Mouse (Mus musculus): ENCODE measurements around the gene Foxc2.

Gene Foxc2

GRCm38 (mm10) chr8:121086004-121086900 is 29.7 kb upstream of the Foxc2 start:
- no peak for DNase-seq (ENCODE audit: low read depth, low spot score)

- DNase-seq (ENCODE audit: low read depth, low spot score): no peak
These were observed 27.7 kb upstream of the Foxc2 start for GRCm38 (mm10) chr8:121088281-121088680.

- no peak for DNase-seq (ENCODE audit: low read depth, low spot score)
These were observed 26.9 kb upstream of the Foxc2 start for GRCm38 (mm10) chr8:121088871-121089630.

GRCm38 (mm10) chr8:121089631-121090380 is 26.2 kb upstream of the Foxc2 start:
- DNase-seq (ENCODE audit: low read depth, low spot score): no peak

GRCm38 (mm10) chr8:121090716-121091115 is 25.3 kb upstream of the Foxc2 start:
- DNase-seq (ENCODE audit: low read depth, low spot score): no peak

GRCm38 (mm10) chr8:121092141-121092540 is 23.8 kb upstream of the Foxc2 start:
- no peak for DNase-seq (ENCODE audit: low read depth, low spot score)

GRCm38 (mm10) chr8:121092627-121093026 is 23.3 kb upstream of the Foxc2 start:
- peak; percentile 77 for DNase-seq (ENCODE audit: low read depth, low spot score)

GRCm38 (mm10) chr8:121093496-121093895 is 22.5 kb upstream of the Foxc2 start:
- DNase-seq (ENCODE audit: low read depth, low spot score): no peak

GRCm38 (mm10) chr8:121104049-121104818 is 11.7 kb upstream of the Foxc2 start:
- peak; percentile 73 for DNase-seq (ENCODE audit: low read depth, low spot score)

- DNase-seq (ENCODE audit: low read depth, low spot score): peak; percentile 98
These were observed 8.0 kb upstream of the Foxc2 start, which contains the start of gene Mthfsd for GRCm38 (mm10) chr8:121107668-121108656. Mthfsd (minus strand) TSS chr8:121108392.

- DNase-seq (ENCODE audit: low read depth, low spot score): no peak
These were observed 7.3 kb upstream of the Foxc2 start for GRCm38 (mm10) chr8:121108657-121109056.

- no peak for DNase-seq (ENCODE audit: low read depth, low spot score)
These were observed 4.6 kb upstream of the Foxc2 start for GRCm38 (mm10) chr8:121111145-121111907.

GRCm38 (mm10) chr8:121113261-121113660 is 2.7 kb upstream of the Foxc2 start:
- peak; percentile 90 for DNase-seq (ENCODE audit: low read depth, low spot score)

GRCm38 (mm10) chr8:121115136-121115535 is 835 bp upstream of the Foxc2 start:
- DNase-seq (ENCODE audit: low read depth, low spot score): no peak

GRCm38 (mm10) chr8:121116591-121117185 is 717 bp downstream of the Foxc2 start:
- DNase-seq (ENCODE audit: low read depth, low spot score): no peak

GRCm38 (mm10) chr8:121117186-121117651 is 1.2 kb downstream of the Foxc2 start:
- no peak for DNase-seq (ENCODE audit: low read depth, low spot score)

GRCm38 (mm10) chr8:121117906-121118305 is 1.9 kb downstream of the Foxc2 start:
- DNase-seq (ENCODE audit: low read depth, low spot score): no peak

GRCm38 (mm10) chr8:121118634-121119420 is 2.9 kb downstream of the Foxc2 start:
- no peak for DNase-seq (ENCODE audit: low read depth, low spot score)

All from A20 (cell line).